Mouse (Mus musculus) lung, postnatal 0 days (tissue): Measurements from ENCODE around the gene Cacna1i.

Experiments
- CTCF ChIP-seq: IDR thresholded peaks from 2 replicates; pipeline ENCODE4 v1.5.1; 2016; ENCODE audit warnings: antibody characterized with exemption, mild to moderate bottlenecking
- EP300 ChIP-seq: IDR thresholded peaks from 2 replicates; pipeline ENCODE4 v1.6.1; 2016; ENCODE audit warnings: antibody characterized with exemption, mild to moderate bottlenecking, control low read depth

DNA sequence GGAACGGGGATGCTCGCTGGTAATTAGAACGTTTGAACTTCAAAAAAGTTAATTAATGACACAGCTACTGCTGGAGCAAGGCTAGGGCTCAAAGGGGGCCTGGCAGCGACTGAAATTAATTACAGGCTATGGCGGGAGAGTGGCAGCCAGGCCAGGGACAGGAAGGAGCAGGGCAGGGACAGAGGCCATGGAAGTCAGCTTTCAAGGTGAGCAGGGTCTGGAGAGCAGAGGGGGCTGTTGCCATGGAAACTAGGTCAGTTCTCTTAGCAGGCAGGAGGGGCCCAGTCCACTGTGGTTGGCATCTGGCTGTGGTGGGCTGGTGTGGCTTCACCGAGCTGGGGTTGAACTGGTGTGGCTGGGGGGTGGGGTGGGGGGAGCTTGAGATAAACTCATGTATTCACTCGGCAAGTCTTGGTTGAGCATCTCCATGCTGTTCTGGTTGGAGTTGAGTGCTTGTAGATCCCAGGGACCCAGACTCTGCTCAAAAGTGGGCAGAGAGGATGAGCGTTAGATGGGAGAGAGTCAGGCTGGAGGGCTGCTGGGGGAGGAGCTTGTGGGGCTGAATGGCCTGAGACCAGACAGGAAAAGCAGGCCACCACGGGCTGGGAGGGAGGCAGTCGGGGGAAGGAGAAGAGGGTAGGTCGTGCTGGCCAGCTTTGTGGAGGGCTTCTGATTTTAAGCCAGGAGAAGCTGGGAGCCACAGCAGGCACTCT is 31.7 kb downstream of the Cacna1i start:
- TF ChIP-seq CTCF = no peak
- TF ChIP-seq EP300 = no peak
